In genomic region chr3:138526073-138526915, GRCm38 (mm10) we compare ENCODE assay signal across 8 mouse cellular contexts. TPM values are rescaled to one million over a fixed set of nuclear protein-coding genes. Genes with fewer than 3 reads are reported as not detected.
DNase-seq lines count a peak whose midpoint lies in the region; ATAC-seq and TF ChIP-seq lines count a peak whose summit lies in the region.

TSS of gene Eif4e (plus strand) at chr3:138526179.

- no peaks in the 10 kb centered on the region for H3K27me3 ChIP-seq in heart, embryonic 11.5 days (ENCODE audit: control insufficient read depth, insufficient read depth, low read length)
- no peaks in the 10 kb centered on the region for H3K27me3 ChIP-seq in kidney, embryonic 15.5 days
- H3K27me3 ChIP-seq in liver, embryonic 11.5 days (replicated peaks; ENCODE audit: control insufficient read depth, insufficient read depth, low read length), result no peaks in the 10 kb centered on the region
- no peaks in the 10 kb centered on the region for H3K27me3 ChIP-seq in stomach, postnatal 0 days (ENCODE audit: control insufficient read depth, insufficient read depth, low read length)

- peak within 1 kb of the TSS; percentile 92 for H3K4me2 ChIP-seq in heart, embryonic 11.5 days
- H3K4me2 ChIP-seq in kidney, embryonic 15.5 days, result peak within 1 kb of the TSS; percentile 90
- H3K4me2 ChIP-seq in liver, embryonic 11.5 days, result peak within 1 kb of the TSS; percentile 91
- H3K4me2 ChIP-seq in stomach, postnatal 0 days (replicated peaks; ENCODE audit: low read depth), result peak within 1 kb of the TSS; percentile 66

- TF ChIP-seq CTCF in stomach, postnatal 0 days (IDR thresholded peaks at IDR 0.05; ENCODE audit: low read depth), result no peak

- H3K9me3 ChIP-seq in heart, embryonic 11.5 days (replicated peaks; ENCODE audit: control insufficient read depth, low read length), result no peaks in the 10 kb centered on the region
- H3K9me3 ChIP-seq in kidney, embryonic 15.5 days (replicated peaks), result no peaks in the 10 kb centered on the region
- no peaks in the 10 kb centered on the region for H3K9me3 ChIP-seq in liver, embryonic 11.5 days (ENCODE audit: control insufficient read depth, low read length)
- no peaks in the 10 kb centered on the region for H3K9me3 ChIP-seq in stomach, postnatal 0 days (ENCODE audit: control insufficient read depth, low read length)

- H3K4me1 ChIP-seq in heart, embryonic 11.5 days (ENCODE audit: control insufficient read depth, insufficient read depth, low read length), result peaks cover 16% of the 10 kb centered on the region
- peaks cover 32% of the 10 kb centered on the region for H3K4me1 ChIP-seq in kidney, embryonic 15.5 days
- peaks cover 25% of the 10 kb centered on the region for H3K4me1 ChIP-seq in liver, embryonic 11.5 days (replicated peaks; ENCODE audit: control insufficient read depth, insufficient read depth, low read length)
- no peaks in the 10 kb centered on the region for H3K4me1 ChIP-seq in stomach, postnatal 0 days (replicated peaks; ENCODE audit: control insufficient read depth, insufficient read depth)

- 2% methylated on average over 39 of the region's 39 CpGs for WGBS in heart, embryonic 11.5 days (ENCODE audit: insufficient replicate concordance)
- WGBS in kidney, embryonic 15.5 days, result 2% methylated on average over 39 of the region's 39 CpGs
- 1% methylated on average over 39 of the region's 39 CpGs for WGBS in liver, embryonic 11.5 days
- 2% methylated on average over 39 of the region's 39 CpGs for WGBS in stomach, postnatal 0 days

- peak within 1 kb of the TSS; percentile 87 for H3K27ac ChIP-seq in heart, embryonic 11.5 days (ENCODE audit: low read depth, low read length)
- H3K27ac ChIP-seq in kidney, embryonic 15.5 days, result peak within 1 kb of the TSS; percentile 95
- H3K27ac ChIP-seq in liver, embryonic 11.5 days (ENCODE audit: low read depth, low read length), result peak within 1 kb of the TSS; percentile 88
- peak within 1 kb of the TSS; percentile 95 for H3K27ac ChIP-seq in stomach, postnatal 0 days (replicated peaks)

- no peak for TF ChIP-seq EP300 in stomach, postnatal 0 days (optimal IDR thresholded peaks at IDR 0.05)

- no peaks in the 10 kb centered on the region for H3K36me3 ChIP-seq in heart, embryonic 11.5 days (ENCODE audit: control insufficient read depth, insufficient read depth, low read length)
- no peaks in the 10 kb centered on the region for H3K36me3 ChIP-seq in kidney, embryonic 15.5 days
- no peaks in the 10 kb centered on the region for H3K36me3 ChIP-seq in liver, embryonic 11.5 days (ENCODE audit: control insufficient read depth, insufficient read depth, low read length)
- no peaks in the 10 kb centered on the region for H3K36me3 ChIP-seq in stomach, postnatal 0 days (ENCODE audit: control insufficient read depth, insufficient read depth, low read length)

- peak; percentile 70 for ATAC-seq in erythroblast, adult 5-6 weeks (replicated peaks; ENCODE audit: low FRiP score, poor library complexity, severe bottlenecking)
- ATAC-seq in heart, embryonic 11.5 days (replicated peaks; ENCODE audit: insufficient number of reproducible peaks, low FRiP score, low TSS enrichment), result peak; percentile 24; the same call in 1 of the 2 replicates
- ATAC-seq in kidney, embryonic 15.5 days (replicated peaks; ENCODE audit: low FRiP score), result peak; percentile 50
- peak; percentile 40 for ATAC-seq in liver, embryonic 11.5 days (replicated peaks; ENCODE audit: low FRiP score)
- peak; percentile 20; the same call in 1 of the 2 replicates for ATAC-seq in monocyte, adult 5-6 weeks (replicated peaks; ENCODE audit: insufficient number of reproducible peaks, low FRiP score, low TSS enrichment, poor library complexity, severe bottlenecking)
- peak; percentile 88 for ATAC-seq in stomach, postnatal 0 days (ENCODE audit: low FRiP score, low TSS enrichment)

- peak; percentile 41 for DNase-seq in urinary bladder, adult 2 months (ENCODE audit: low spot score)
- DNase-seq in urinary bladder, postnatal 4 days (ENCODE audit: low spot score in 2 of 2), result no peak
- no peak for DNase-seq in liver, embryonic 11.5 days (ENCODE audit: low spot score)
- peak; percentile 80 for DNase-seq in stomach, postnatal 0 days (ENCODE audit: low spot score)

- peak within 1 kb of the TSS; percentile 99 for H3K4me3 ChIP-seq in heart, embryonic 11.5 days (ENCODE audit: low read depth, low read length)
- peak within 1 kb of the TSS; percentile 100 for H3K4me3 ChIP-seq in kidney, embryonic 15.5 days (replicated peaks)
- H3K4me3 ChIP-seq in liver, embryonic 11.5 days (ENCODE audit: low read depth, low read length), result peak within 1 kb of the TSS; percentile 100
- H3K4me3 ChIP-seq in stomach, postnatal 0 days (ENCODE audit: low read depth, low read length), result peak within 1 kb of the TSS; percentile 98

- peak within 1 kb of the TSS; percentile 97 for H3K9ac ChIP-seq in heart, embryonic 11.5 days (ENCODE audit: low read depth, low read length)
- peak within 1 kb of the TSS; percentile 69 for H3K9ac ChIP-seq in kidney, embryonic 15.5 days
- peak within 1 kb of the TSS; percentile 99 for H3K9ac ChIP-seq in liver, embryonic 11.5 days (ENCODE audit: low read depth, low read length)
- peak within 1 kb of the TSS; percentile 66 for H3K9ac ChIP-seq in stomach, postnatal 0 days (ENCODE audit: low read length)

RNA-seq across cellular contexts. Expression of gene Eif4e, which starts in this region (rescaled TPM):
- polyA plus RNA-seq in urinary bladder, adult 2 months (2012; rRNA removed), result 86.6 and 98.2 TPM in 2 replicates
- total RNA-seq in erythroblast, adult 5-6 weeks (2015; ENCODE audit: low replicate concordance), result 55.5 and 73.6 TPM in 2 replicates
- 53.2 and 70.4 TPM in 2 replicates for total RNA-seq in erythroblast, adult 5-6 weeks (2017; ENCODE audit: low replicate concordance)
- 323 and 330 TPM in 2 replicates for polyA plus RNA-seq in heart, embryonic 11.5 days (2014; fragmentation: Nextera tagmentation; extraction: Ambion mirVana)
- 356 and 375 TPM in 2 replicates for polyA plus RNA-seq in kidney, embryonic 15.5 days (2015; fragmentation: Nextera tagmentation; extraction: Ambion mirVana)
- 442 and 454 TPM in 2 replicates for polyA plus RNA-seq in liver, embryonic 11.5 days (2014; fragmentation: Nextera tagmentation; extraction: Ambion mirVana)
- 78.5 to 113 TPM (median 86.9 TPM) in 3 replicates for total RNA-seq in monocyte, adult 5-6 weeks (2017)
- 157 and 162 TPM in 2 replicates for polyA plus RNA-seq in stomach, postnatal 0 days (2015; fragmentation: Nextera tagmentation; extraction: Ambion mirVana)

Comparison
In these comparisons a context has a peak if more than half of its experiments do, and no peak if none do; other contexts are left out.
1. DNase-seq: peak in urinary bladder, adult 2 months (single experiment) and stomach, postnatal 0 days (single experiment); none in urinary bladder, postnatal 4 days (0 of 2) and liver, embryonic 11.5 days (single experiment).
2. ATAC-seq: peak in every context shown above with its lines; median percentile 88 in stomach, postnatal 0 days; 70 in erythroblast, adult 5-6 weeks; 50 in kidney, embryonic 15.5 days; 40 in liver, embryonic 11.5 days; 24 in heart, embryonic 11.5 days; 20 in monocyte, adult 5-6 weeks.
3. Peak in every context shown above with its lines, with median percentiles within 50 percentile points of each other: H3K27ac ChIP-seq, H3K4me2 ChIP-seq, H3K4me3 ChIP-seq and H3K9ac ChIP-seq.